Mouse (Mus musculus) E14TG2a.4 (cell line): ENCODE data around the gene Nlrp1b.

Source experiments
- CTCF ChIP-seq: conservative IDR thresholded peaks from 2 replicates; pipeline ENCODE4 v1.5.1; 2014; ENCODE audit warnings: low read length
- NANOG ChIP-seq: IDR thresholded peaks from 2 replicates; pipeline ENCODE4 v1.6.1; 2014; ENCODE audit warnings: borderline replicate concordance, low read length, mixed read lengths
- POU5F1 ChIP-seq: IDR thresholded peaks from 2 replicates; pipeline ENCODE4 v1.6.1; 2014; ENCODE audit warnings: low read length, borderline replicate concordance

DNA sequence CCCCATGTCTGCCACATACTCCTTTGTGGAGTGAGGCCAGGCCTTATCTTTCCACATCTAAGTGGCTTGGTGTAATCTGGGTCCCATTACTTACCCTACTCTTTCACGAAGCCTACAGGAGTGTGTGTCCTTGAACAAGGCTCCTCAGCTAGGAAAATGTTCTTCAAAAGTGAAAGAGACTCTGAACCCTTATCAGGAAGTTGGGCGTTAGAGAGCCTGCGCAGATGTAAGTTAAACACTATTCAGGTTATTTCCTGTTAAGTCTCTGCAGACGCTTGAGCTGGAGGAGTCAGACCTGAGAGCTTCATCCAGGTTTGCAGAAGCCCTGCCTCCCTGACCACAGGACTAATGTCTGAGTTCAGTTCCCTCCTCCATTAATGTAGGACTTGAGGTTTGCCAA is 27.8 kb downstream of the Nlrp1b start:
- TF ChIP-seq CTCF (no peak), POU5F1 (no peak), NANOG (no peak)
